Mouse (Mus musculus): Measurements from ENCODE around the gene Pyroxd1.

DNA sequence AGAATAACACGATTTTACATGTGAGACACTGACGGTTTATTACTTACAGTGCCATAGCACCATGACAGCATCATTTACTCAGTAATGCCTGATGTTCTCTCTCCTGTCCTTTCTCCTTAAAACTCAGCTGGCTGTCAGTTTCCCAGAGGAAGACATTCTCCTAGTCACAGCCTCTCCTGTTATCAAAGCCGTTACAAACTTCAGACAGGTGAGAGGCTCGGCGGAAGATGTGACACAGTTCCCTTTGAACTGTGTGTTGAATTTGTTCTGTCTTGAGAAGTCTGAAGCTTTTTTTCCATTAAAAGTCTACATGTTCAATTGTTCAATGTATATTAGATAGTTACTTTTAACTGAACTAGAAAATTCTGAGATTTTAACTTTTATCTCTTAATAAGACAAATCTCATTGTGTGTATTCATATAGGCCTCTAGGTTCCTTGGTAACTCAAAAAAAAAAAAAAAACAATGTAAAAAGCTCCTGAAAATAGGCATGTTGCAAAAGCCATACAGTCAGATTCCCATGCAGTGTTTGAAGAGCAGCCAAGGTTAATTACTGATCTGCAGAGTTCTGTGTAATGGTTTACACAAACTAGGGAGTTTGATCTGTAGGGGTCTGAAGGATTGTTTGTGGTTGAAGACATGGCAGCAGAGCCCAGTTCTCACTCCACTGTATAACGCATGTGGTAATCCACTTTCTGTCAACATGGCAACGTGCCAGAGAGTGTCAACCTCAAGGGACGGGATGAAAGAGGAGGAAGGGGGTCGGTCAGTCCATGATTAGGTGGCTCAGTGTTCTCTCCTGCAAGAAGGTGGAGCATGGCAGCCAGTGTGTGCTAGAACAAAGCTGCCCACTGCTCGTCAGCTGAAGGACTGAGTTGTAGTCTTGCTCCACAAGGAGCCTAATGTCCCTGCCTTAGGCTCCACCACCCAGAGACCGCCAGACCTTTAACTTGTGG lies 2.3 kb downstream of the Pyroxd1 start:
- TF ChIP-seq CTCF (IDR thresholded peaks at IDR 0.05 in 2 of 3, conservative IDR thresholded peaks at IDR 0.05 in 1 of 3; ENCODE audit: control insufficient read depth in 1 of 3, insufficient read depth in 1 of 3, low read depth in 2 of 3, low read length in 3 of 3, poor library complexity in 1 of 3, severe bottlenecking in 1 of 3) (no peak), SMC3 (IDR thresholded peaks at IDR 0.05; ENCODE audit: low read depth, low read length) (no peak), RCOR1 (IDR thresholded peaks at IDR 0.05; ENCODE audit: low read depth, low read length) (no peak)

Measured in MEL (cell line).